Mouse (Mus musculus) heart, postnatal 25 days (tissue): ENCODE data around the gene Ankrd16. TPM values are rescaled to one million over a fixed set of nuclear protein-coding genes. Genes with fewer than 3 reads are reported as not detected.

Experiments
- DNase-seq: peaks from one replicate; pipeline ENCODE4 v3.0.0; 2022; ENCODE audit warnings: low spot score
- intact Hi-C: fragments of 180-260 bp; cut with DNase I; formaldehyde crosslinking; loops from one replicate; pipeline ENCODE4 v1.15.1; 2025
- total RNA-seq, 2 experiments: library from RNA; stranded (reverse); gene quantifications; 2 replicates each; pipeline ENCODE4 v1.2.3; 2021

Gene Ankrd16
- total RNA-seq, 2 experiments from 2014 or later, result 18.8 to 21.5 TPM

GRCm38 (mm10) chr2:11801299-11801930 is 23.7 kb downstream of the Ankrd16 start:
- intact Hi-C loops, result no loop called here
- DNase-seq, result no peak

Other genes starting within 250 kb of the Ankrd16 start
- gene Pfkfb3, start 223.8 kb upstream of the Ankrd16 start, total RNA-seq, result 10 to 100 TPM in 1 of 2 experiments, 1 to 10 TPM in 1; 7.8 to 10.4 TPM
- 10 to 100 TPM; 57.1 to 61.4 TPM for gene Rbm17, start 173.7 kb upstream of the Ankrd16 start, total RNA-seq
- gene Gm17490, start 151.6 kb upstream of the Ankrd16 start, total RNA-seq, result not detected
- 1 to 10 TPM in 1 of 2 experiments, under 1 TPM in 1; 0.64 to 1.0 TPM for gene Il2ra, start 135.1 kb upstream of the Ankrd16 start, total RNA-seq
- gene Il15ra, start 72.6 kb upstream of the Ankrd16 start, total RNA-seq, result 10 to 100 TPM; 28.6 to 37.3 TPM
- 10 to 100 TPM; 72.5 to 73.6 TPM for gene Fbh1, start 294 bp upstream of the Ankrd16 start, total RNA-seq